Mouse (Mus musculus) cerebellum, adult 11-12 months (tissue): ENCODE measurements around the gene Vps54.

Experiments used
- DNase-seq: peaks from one replicate; pipeline ENCODE4 v3.0.0; 2022

Gene Vps54

DNA sequence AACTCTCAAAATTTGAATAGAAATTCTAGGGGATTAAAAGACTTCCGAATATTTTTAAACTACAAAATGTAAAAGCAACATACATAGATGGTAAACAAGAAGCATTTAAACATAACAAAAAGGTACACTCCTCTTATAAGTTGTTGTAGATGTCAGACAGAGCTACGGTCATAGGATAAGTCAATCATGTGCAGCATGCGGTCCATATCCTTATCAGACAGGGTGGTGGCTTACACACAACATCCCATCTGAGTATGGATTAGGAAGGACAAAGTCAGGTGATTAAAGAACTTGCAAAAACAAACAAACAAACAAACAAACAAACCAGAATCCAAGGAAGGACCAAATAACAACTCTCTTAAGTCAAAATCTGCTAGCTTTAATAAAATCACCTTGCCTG, 106.9 kb downstream of the Vps54 start:
- DNase-seq = no peak

DNA sequence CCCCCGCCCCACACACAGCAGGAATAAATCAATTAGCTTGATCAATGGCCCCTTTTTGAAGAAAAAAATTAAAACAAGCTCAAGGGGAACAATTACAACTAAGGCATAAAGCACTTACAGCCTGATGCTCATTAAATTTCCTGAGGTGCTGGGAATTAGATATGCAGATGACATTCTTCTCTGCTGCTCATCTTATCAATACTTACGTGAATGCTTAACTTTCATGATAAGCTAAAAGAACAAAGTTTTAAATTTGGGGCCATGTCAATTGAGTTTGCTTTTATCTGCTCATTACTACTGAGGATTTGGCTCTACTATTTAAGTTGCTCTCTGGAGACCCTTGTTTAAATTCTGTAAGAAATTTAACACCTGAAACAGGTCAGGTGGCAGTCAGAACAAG, 109.8 kb downstream of the Vps54 start:
- DNase-seq = no peak

DNA sequence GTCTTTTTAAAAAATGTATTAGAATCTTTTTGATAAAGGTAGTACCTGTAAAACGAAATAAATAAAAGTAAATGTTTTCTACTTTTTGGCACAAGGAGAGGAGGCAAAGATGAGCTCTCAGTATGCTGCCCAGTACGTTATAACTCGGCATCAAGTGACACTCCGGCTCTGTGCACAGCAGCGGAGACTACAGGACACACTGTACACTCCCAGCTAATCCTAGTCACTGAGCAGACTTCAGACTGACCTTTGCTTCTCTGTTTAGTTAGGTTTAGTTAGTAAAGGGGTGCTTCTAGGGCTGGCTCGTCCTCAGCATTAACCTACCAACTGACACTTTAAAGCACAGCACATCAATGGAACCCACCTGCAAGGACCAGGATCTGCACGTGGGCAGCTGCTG, 112.2 kb downstream of the Vps54 start:
- no peak for DNase-seq

DNA sequence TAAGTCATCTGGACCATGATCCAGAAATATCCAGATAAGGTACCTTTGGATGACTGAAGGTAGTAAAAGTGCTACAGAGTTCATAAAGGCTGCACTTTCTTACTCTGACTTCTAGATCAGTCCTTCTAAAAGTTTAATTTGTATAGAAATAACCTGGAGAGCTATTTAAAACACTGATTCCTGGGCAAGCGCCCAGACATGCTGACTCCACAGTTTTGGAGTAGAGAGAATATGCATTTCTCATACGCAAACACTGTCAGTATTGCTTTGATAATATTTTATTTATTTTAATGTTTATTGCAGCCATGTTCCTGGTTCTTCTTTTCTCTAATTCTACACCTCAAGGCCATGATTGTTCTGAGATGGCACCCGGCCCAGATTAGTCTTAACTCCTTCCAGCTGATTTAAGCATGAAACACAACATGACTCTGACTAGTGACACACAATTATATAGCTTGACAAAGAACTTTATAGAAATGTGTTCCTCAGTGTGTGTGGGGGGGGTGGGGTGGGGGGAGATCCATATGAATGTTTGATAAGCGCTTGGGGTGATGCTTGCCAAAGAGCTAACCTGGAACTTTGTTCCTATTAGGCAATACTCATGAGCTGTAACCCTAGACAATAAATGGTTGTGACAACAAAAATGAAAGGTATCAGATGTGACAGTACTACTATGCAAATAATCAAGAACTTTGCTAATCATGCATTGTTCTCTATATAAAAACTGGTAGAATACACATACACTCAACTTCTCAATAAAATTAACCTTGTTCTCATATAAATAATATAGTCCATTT, 124.3 kb downstream of the Vps54 start:
- DNase-seq = no peak

DNA sequence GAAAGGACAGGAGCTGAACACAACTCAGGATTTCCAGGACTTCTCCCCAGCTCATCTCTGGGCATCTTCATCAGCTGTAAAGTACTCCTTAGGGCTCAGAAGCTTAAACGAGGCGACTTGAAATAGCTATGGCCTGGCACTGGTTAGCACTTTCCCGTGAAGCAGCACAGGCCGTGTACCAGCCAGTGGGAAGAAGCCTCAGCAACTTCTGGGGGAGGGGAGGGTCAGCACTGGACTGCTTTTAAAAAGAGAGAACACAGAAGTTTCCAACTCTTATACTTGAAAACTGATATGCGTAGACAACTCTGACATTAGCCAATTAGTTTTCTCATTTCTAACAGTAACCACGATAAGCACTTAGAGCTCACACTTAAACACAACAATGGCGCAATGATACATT, 129.4 kb downstream of the Vps54 start:
- no peak for DNase-seq

DNA sequence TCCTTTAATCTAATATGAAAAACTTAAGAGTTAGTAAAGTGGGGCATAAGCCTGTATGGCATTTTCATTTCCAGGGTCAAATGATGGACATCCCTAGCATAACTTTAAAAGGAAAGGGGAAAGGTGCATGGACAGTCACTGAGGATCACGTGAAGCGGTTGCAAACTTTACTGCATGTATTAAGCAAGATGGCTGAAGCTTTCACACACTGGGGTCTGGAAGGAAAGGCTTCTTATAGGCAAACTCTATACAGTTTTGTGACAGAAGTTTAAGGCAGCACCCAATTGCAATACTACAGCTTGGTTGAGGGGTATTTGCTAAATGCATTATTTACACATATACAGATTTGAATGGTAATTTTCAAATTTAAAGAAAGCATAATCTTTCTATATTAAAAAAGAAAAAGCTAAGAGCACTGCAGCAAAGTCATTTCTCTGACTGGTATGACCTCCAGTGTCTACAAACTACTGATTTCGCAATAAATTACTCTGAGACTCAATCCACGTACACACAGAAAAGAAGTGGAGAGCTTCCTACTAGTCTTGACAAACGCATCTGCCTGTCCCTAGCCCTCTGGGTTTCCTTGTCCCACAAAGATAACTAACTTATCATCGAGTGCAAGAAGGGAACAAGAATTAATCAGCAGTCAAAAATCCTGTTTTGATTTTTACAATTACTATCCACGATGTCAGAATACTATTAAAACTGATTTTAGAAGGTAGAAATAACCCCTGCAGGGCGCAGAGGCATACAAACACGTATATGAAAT, 130.4 kb downstream of the Vps54 start:
- DNase-seq = no peak

DNA sequence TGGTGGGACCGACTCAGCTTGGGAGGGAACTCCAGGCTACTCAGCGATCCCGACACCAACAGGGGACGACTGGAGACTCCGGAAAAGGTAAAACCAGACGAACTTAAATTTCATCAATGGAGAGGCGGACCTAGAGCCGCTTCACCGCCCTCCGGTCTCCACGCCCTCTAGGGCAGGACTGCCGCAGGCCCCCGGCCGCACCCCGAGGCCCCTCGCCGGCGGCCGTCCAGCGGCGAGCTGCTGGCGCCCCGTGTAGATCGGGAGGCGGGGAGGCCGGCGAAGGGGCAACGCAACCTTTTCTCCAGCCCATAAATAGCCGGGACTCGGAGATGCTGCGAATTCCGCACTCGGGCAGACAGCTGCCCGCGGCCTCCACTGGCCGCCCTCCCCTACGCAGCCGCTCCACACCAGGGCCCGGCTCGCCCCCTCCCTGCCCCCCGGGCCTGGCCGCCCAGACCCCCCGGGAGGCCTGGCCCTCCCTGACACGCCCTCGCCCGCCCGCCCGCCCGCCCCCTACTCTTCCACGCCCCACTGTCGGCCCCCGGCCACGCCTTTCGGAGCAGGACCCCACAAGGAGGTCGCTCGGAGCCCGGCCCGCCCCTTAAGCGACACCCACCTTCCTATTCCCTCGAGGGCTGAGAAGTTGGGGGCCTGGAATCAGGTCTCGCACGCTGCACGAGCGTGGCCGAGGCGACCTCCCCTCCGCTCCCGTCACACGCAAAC, 131.5 kb downstream of the Vps54 start:
- peak; percentile 56 for DNase-seq
